Mouse (Mus musculus) hematopoietic stem cell, adult 5-6 weeks (primary cell): ENCODE measurements around the gene Prdm1. TPM values are rescaled to one million over a fixed set of nuclear protein-coding genes. Genes with fewer than 3 reads are reported as not detected.

Source experiments
- ATAC-seq, 2 experiments: fragments of 125-278 bp in 1 of 2; replicated peaks in 1 of 2; 2 replicates each; pipeline ENCODE4 v1.8.0; 2016 to 2017; ENCODE audit warnings: inconsistent platforms in 2 of 2, mild to moderate bottlenecking in 2 of 2, moderate number of reproducible peaks in 2 of 2, low read depth in 1 of 2, moderate TSS enrichment in 1 of 2; ENCODE audit not compliant: low FRiP score in 2 of 2, poor library complexity in 2 of 2, severe bottlenecking in 2 of 2, insufficient read depth in 1 of 2, low TSS enrichment in 1 of 2
- total RNA-seq: library from RNA; stranded (forward); fragments of 172-1452, 232-1000 nt; gene quantifications from 2 replicates; pipeline ENCODE4 v1.2.3, GENCODE M21; 2017

Prdm1 gene
- total RNA-seq, 1 experiment from 2014 or later, result 0.74 TPM

GRCm38 (mm10) chr10:44507984-44508383 is 20.3 kb downstream of the Prdm1 start:
- ATAC-seq, result no peak

- no peak for ATAC-seq
Measured at GRCm38 (mm10) chr10:44502891-44503290, 25.4 kb downstream of the Prdm1 start.

- ATAC-seq, result no peak
Measured at GRCm38 (mm10) chr10:44499897-44500519, 28.3 kb downstream of the Prdm1 start.

GRCm38 (mm10) chr10:44493818-44494492 is 34.3 kb downstream of the Prdm1 start:
- ATAC-seq, result no peak

- no peak for ATAC-seq
Measured at GRCm38 (mm10) chr10:44492815-44493525, 35.3 kb downstream of the Prdm1 start.

- no peak for ATAC-seq
Measured at GRCm38 (mm10) chr10:44490899-44491422, 37.3 kb downstream of the Prdm1 start.

- ATAC-seq, result no peak
Measured at GRCm38 (mm10) chr10:44487132-44487531, 41.2 kb downstream of the Prdm1 start.

- ATAC-seq, result no peak
Measured at GRCm38 (mm10) chr10:44484077-44484476, 44.2 kb downstream of the Prdm1 start.

- ATAC-seq, result peak in 1 of 2 experiments; percentile 21; a peak in 1 of 4 replicates
Measured at GRCm38 (mm10) chr10:44483116-44483515, 45.2 kb downstream of the Prdm1 start.

GRCm38 (mm10) chr10:44481379-44481778 is 46.9 kb downstream of the Prdm1 start:
- no peak for ATAC-seq

- no peak for ATAC-seq
Measured at GRCm38 (mm10) chr10:44479286-44479685, 49.0 kb downstream of the Prdm1 start.

GRCm38 (mm10) chr10:44478091-44478490 is 50.2 kb downstream of the Prdm1 start:
- no peak for ATAC-seq

GRCm38 (mm10) chr10:44477240-44477639 is 51.1 kb downstream of the Prdm1 start:
- ATAC-seq, result no peak

- no peak for ATAC-seq
Measured at GRCm38 (mm10) chr10:44476523-44476922, 51.8 kb downstream of the Prdm1 start.

- no peak for ATAC-seq
Measured at GRCm38 (mm10) chr10:44475376-44475775, 52.9 kb downstream of the Prdm1 start.

- no peak for ATAC-seq
Measured at GRCm38 (mm10) chr10:44474256-44474655, 54.0 kb downstream of the Prdm1 start.

- ATAC-seq, result no peak
Measured at GRCm38 (mm10) chr10:44465618-44466017, 62.7 kb downstream of the Prdm1 start.

GRCm38 (mm10) chr10:44464563-44464962 is 63.7 kb downstream of the Prdm1 start:
- ATAC-seq, result no peak
